Mouse (Mus musculus): ENCODE results near the gene Sgsm2. TPM values are rescaled to one million over a fixed set of nuclear protein-coding genes. Genes with fewer than 3 reads are reported as not detected.

The Sgsm2 gene
- total and polyA plus RNA-seq, 2 experiments from 2014 or later = 2.3 to 11.7 TPM

- DNase-seq (ENCODE audit: low spot score) (no peak), ATAC-seq (ENCODE audit: insufficient read depth, low read depth) (no peak)
- Histone ChIP-seq H3K4me1 (ENCODE audit: control insufficient read depth, insufficient read depth) (peaks cover 7% of the 10 kb centered on the region; the same call in 1 of the 2 replicates), H3K4me2 (ENCODE audit: low read depth, low read length) (no peak overlapping the region), H3K4me3 (ENCODE audit: low read depth, low read length) (no peak overlapping the region), H3K36me3 (replicated peaks; ENCODE audit: control insufficient read depth, insufficient read depth, low read length) (no peaks in the 10 kb centered on the region), H3K9me3 (replicated peaks; ENCODE audit: control insufficient read depth, low read length) (no peaks in the 10 kb centered on the region), H3K27ac (ENCODE audit: low read depth) (no peak overlapping the region), H3K27me3 (ENCODE audit: control insufficient read depth, insufficient read depth, low read length) (no peaks in the 10 kb centered on the region), H3K9ac (replicated peaks; ENCODE audit: low read depth, low read length) (no peak overlapping the region)
- WGBS = 86% methylated on average over 13 of the region's 13 CpGs
- TF ChIP-seq EP300 (IDR thresholded peaks at IDR 0.05; ENCODE audit: low read depth) = no peak
- no peak for TF ChIP-seq CTCF (IDR thresholded peaks at IDR 0.05; ENCODE audit: low read depth)
Observed at GRCm38 (mm10) chr11:74868046-74868760, 28.7 kb downstream of the Sgsm2 start.

GRCm38 (mm10) chr11:74867181-74867580 lies 29.7 kb downstream of the Sgsm2 start:
- H3K27ac ChIP-seq (ENCODE audit: low read depth) = no peak overlapping the region
- no peaks in the 10 kb centered on the region for H3K9me3 ChIP-seq (replicated peaks; ENCODE audit: control insufficient read depth, low read length)
- 61% methylated on average over 2 of the region's 2 CpGs for WGBS
- DNase-seq (ENCODE audit: low spot score) (no peak), ATAC-seq (ENCODE audit: insufficient read depth, low read depth) (no peak; the same call in 1 of the 2 replicates)
- no peak overlapping the region for H3K4me3 ChIP-seq (ENCODE audit: low read depth, low read length)
- peaks cover 7% of the 10 kb centered on the region; the same call in 1 of the 2 replicates for H3K4me1 ChIP-seq (ENCODE audit: control insufficient read depth, insufficient read depth)
- TF ChIP-seq EP300 (IDR thresholded peaks at IDR 0.05; ENCODE audit: low read depth) (no peak), CTCF (IDR thresholded peaks at IDR 0.05; ENCODE audit: low read depth) (no peak)
- H3K36me3 ChIP-seq (replicated peaks; ENCODE audit: control insufficient read depth, insufficient read depth, low read length) = no peaks in the 10 kb centered on the region
- H3K27me3 ChIP-seq (ENCODE audit: control insufficient read depth, insufficient read depth, low read length) = no peaks in the 10 kb centered on the region
- H3K4me2 ChIP-seq (ENCODE audit: low read depth, low read length) = no peak overlapping the region
- no peak overlapping the region for H3K9ac ChIP-seq (replicated peaks; ENCODE audit: low read depth, low read length)

GRCm38 (mm10) chr11:74866640-74867039 lies 30.2 kb downstream of the Sgsm2 start:
- H3K9me3 ChIP-seq (replicated peaks; ENCODE audit: control insufficient read depth, low read length) = no peaks in the 10 kb centered on the region
- no peak overlapping the region for H3K27ac ChIP-seq (ENCODE audit: low read depth)
- no peaks in the 10 kb centered on the region for H3K27me3 ChIP-seq (ENCODE audit: control insufficient read depth, insufficient read depth, low read length)
- H3K9ac ChIP-seq (replicated peaks; ENCODE audit: low read depth, low read length) = no peak overlapping the region
- ATAC-seq (ENCODE audit: insufficient read depth, low read depth) = peak; percentile 39
- H3K36me3 ChIP-seq (replicated peaks; ENCODE audit: control insufficient read depth, insufficient read depth, low read length) = no peaks in the 10 kb centered on the region
- DNase-seq (ENCODE audit: low spot score) = no peak
- 73% methylated on average over 4 of the region's 4 CpGs for WGBS
- TF ChIP-seq EP300 (IDR thresholded peaks at IDR 0.05; ENCODE audit: low read depth) (no peak), CTCF (IDR thresholded peaks at IDR 0.05; ENCODE audit: low read depth) (no peak)
- peaks cover 7% of the 10 kb centered on the region; the same call in 1 of the 2 replicates for H3K4me1 ChIP-seq (ENCODE audit: control insufficient read depth, insufficient read depth)
- no peak overlapping the region for H3K4me2 ChIP-seq (ENCODE audit: low read depth, low read length)
- no peak overlapping the region for H3K4me3 ChIP-seq (ENCODE audit: low read depth, low read length)

- Histone ChIP-seq H3K27ac (ENCODE audit: low read depth) (no peak overlapping the region), H3K9me3 (replicated peaks; ENCODE audit: control insufficient read depth, low read length) (no peaks in the 10 kb centered on the region), H3K4me2 (ENCODE audit: low read depth, low read length) (no peak overlapping the region), H3K4me3 (ENCODE audit: low read depth, low read length) (no peak overlapping the region), H3K4me1 (ENCODE audit: control insufficient read depth, insufficient read depth) (peaks cover 7% of the 10 kb centered on the region; the same call in 1 of the 2 replicates), H3K36me3 (replicated peaks; ENCODE audit: control insufficient read depth, insufficient read depth, low read length) (no peaks in the 10 kb centered on the region), H3K9ac (replicated peaks; ENCODE audit: low read depth, low read length) (no peak overlapping the region), H3K27me3 (ENCODE audit: control insufficient read depth, insufficient read depth, low read length) (no peaks in the 10 kb centered on the region)
- DNase-seq (ENCODE audit: low spot score) (no peak), ATAC-seq (ENCODE audit: insufficient read depth, low read depth) (no peak)
- no peak for TF ChIP-seq CTCF (IDR thresholded peaks at IDR 0.05; ENCODE audit: low read depth)
- TF ChIP-seq EP300 (IDR thresholded peaks at IDR 0.05; ENCODE audit: low read depth) = no peak
- WGBS = 81% methylated on average over 9 of the region's 9 CpGs
Observed at GRCm38 (mm10) chr11:74865252-74865651, 31.6 kb downstream of the Sgsm2 start.

- H3K27me3 ChIP-seq (ENCODE audit: control insufficient read depth, insufficient read depth, low read length) = no peaks in the 10 kb centered on the region
- TF ChIP-seq EP300 (IDR thresholded peaks at IDR 0.05; ENCODE audit: low read depth) = no peak
- H3K4me2 ChIP-seq (ENCODE audit: low read depth, low read length) = no peak overlapping the region
- no peaks in the 10 kb centered on the region for H3K9me3 ChIP-seq (replicated peaks; ENCODE audit: control insufficient read depth, low read length)
- peaks cover 7% of the 10 kb centered on the region; the same call in 1 of the 2 replicates for H3K4me1 ChIP-seq (ENCODE audit: control insufficient read depth, insufficient read depth)
- ATAC-seq (ENCODE audit: insufficient read depth, low read depth) (no peak), DNase-seq (ENCODE audit: low spot score) (no peak)
- no peaks in the 10 kb centered on the region for H3K36me3 ChIP-seq (replicated peaks; ENCODE audit: control insufficient read depth, insufficient read depth, low read length)
- H3K27ac ChIP-seq (ENCODE audit: low read depth) = no peak overlapping the region
- no peak overlapping the region for H3K9ac ChIP-seq (replicated peaks; ENCODE audit: low read depth, low read length)
- no peak overlapping the region for H3K4me3 ChIP-seq (ENCODE audit: low read depth, low read length)
- WGBS = 60% methylated on average over 9 of the region's 9 CpGs
Observed at GRCm38 (mm10) chr11:74864421-74864820, 32.4 kb downstream of the Sgsm2 start.

GRCm38 (mm10) chr11:74863471-74863870 lies 33.4 kb downstream of the Sgsm2 start:
- H3K27ac ChIP-seq (ENCODE audit: low read depth) = no peak overlapping the region
- 24% methylated on average over 11 of the region's 11 CpGs for WGBS
- no peak overlapping the region for H3K4me2 ChIP-seq (ENCODE audit: low read depth, low read length)
- no peak overlapping the region for H3K4me3 ChIP-seq (ENCODE audit: low read depth, low read length)
- ATAC-seq (ENCODE audit: insufficient read depth, low read depth) = no peak
- no peaks in the 10 kb centered on the region for H3K36me3 ChIP-seq (replicated peaks; ENCODE audit: control insufficient read depth, insufficient read depth, low read length)
- H3K9ac ChIP-seq (replicated peaks; ENCODE audit: low read depth, low read length) = no peak overlapping the region
- DNase-seq (ENCODE audit: low spot score) = no peak
- H3K9me3 ChIP-seq (replicated peaks; ENCODE audit: control insufficient read depth, low read length) = no peaks in the 10 kb centered on the region
- H3K4me1 ChIP-seq (ENCODE audit: control insufficient read depth, insufficient read depth) = peaks cover 7% of the 10 kb centered on the region; the same call in 1 of the 2 replicates
- no peaks in the 10 kb centered on the region for H3K27me3 ChIP-seq (ENCODE audit: control insufficient read depth, insufficient read depth, low read length)
- TF ChIP-seq CTCF (IDR thresholded peaks at IDR 0.05; ENCODE audit: low read depth) (peak; percentile 58), EP300 (IDR thresholded peaks at IDR 0.05; ENCODE audit: low read depth) (no peak)

Measured in heart, postnatal 0 days (tissue).